ENCODE assay signal across 8 mouse cellular contexts in genomic region chr14:73324634-73325455, GRCm38 (mm10). TPM values are rescaled to one million over a fixed set of nuclear protein-coding genes. Genes with fewer than 3 reads are reported as not detected.
A peak's percentile ranks its signal among the peaks of the same experiment; 100 is the strongest.
DNase-seq lines count a peak whose midpoint lies in the region; ATAC-seq and TF ChIP-seq lines count a peak whose summit lies in the region.

No protein-coding gene starts in this region.

- peak overlapping the region; percentile 91 for H3K4me2 ChIP-seq in heart, embryonic 15.5 days

- H3K9ac ChIP-seq in heart, embryonic 15.5 days = peak overlapping the region; percentile 95

- TF ChIP-seq CTCF in bone marrow macrophage, adult 2 months (IDR thresholded peaks at IDR 0.05; ENCODE audit: low read depth, low read length) = no peak

- no peaks in the 10 kb centered on the region for H3K9me3 ChIP-seq in heart, embryonic 15.5 days (replicated peaks)

- 0 out of 2 replicates have a peak, but pooled peaks have one; percentile 30 for ATAC-seq in erythroid progenitor cell, adult 5-6 weeks (replicated peaks; ENCODE audit: low FRiP score, poor library complexity, severe bottlenecking)
- peak; percentile 50 for ATAC-seq in heart, embryonic 15.5 days (replicated peaks; ENCODE audit: insufficient number of reproducible peaks, insufficient read depth, low FRiP score, low read depth)

- under 1% methylated on average over 48 of the region's 55 CpGs for WGBS in heart, embryonic 15.5 days

- peak overlapping the region; percentile 75 for H3K4me3 ChIP-seq in bone marrow macrophage, adult 2 months (ENCODE audit: insufficient read depth, low read length)
- H3K4me3 ChIP-seq in heart, embryonic 15.5 days = peak overlapping the region; percentile 96

- H3K27ac ChIP-seq in bone marrow macrophage, adult 2 months (ENCODE audit: insufficient read depth, low read depth, low read length) = peak overlapping the region; percentile 83
- peak overlapping the region; percentile 95 for H3K27ac ChIP-seq in heart, embryonic 15.5 days

- DNase-seq in ES-CJ7 (ENCODE audit: low read depth, low spot score) = peak; percentile 34
- peak; percentile 55 for DNase-seq in kidney, postnatal 14 days
- peak; percentile 28 for DNase-seq in lung, postnatal 25 days (ENCODE audit: low spot score)
- DNase-seq in right cerebral cortex, postnatal 10 days (ENCODE audit: low spot score in 2 of 2) = peak; percentile 52
- DNase-seq in urinary bladder, postnatal 25 days (ENCODE audit: low spot score) = peak; percentile 29

- no peaks in the 10 kb centered on the region for H3K36me3 ChIP-seq in heart, embryonic 15.5 days

- 0 out of 2 replicates have a peak, but pooled peaks have one; percentile 33 for TF ChIP-seq POLR2A in bone marrow macrophage, adult 2 months (IDR thresholded peaks at IDR 0.05; ENCODE audit: borderline replicate concordance, low read depth, low read length)

- H3K4me1 ChIP-seq in bone marrow macrophage, adult 2 months (ENCODE audit: control insufficient read depth, insufficient read depth, low read length) = peaks cover 13% of the 10 kb centered on the region
- H3K4me1 ChIP-seq in heart, embryonic 15.5 days (replicated peaks) = peaks cover 13% of the 10 kb centered on the region

- no peaks in the 10 kb centered on the region for H3K27me3 ChIP-seq in heart, embryonic 15.5 days

RNA-seq across cellular contexts. Expression of gene Rb1, which starts 0.8 kb away (rescaled TPM):
- polyA plus RNA-seq in bone marrow macrophage, adult 2 months (2012; ENCODE audit: insufficient read depth, insufficient read length, missing spikeins) = 46.2 and 50.6 TPM in 2 replicates
- total RNA-seq in erythroid progenitor cell, adult 5-6 weeks (2015; ENCODE audit: low replicate concordance) = 466 and 515 TPM in 2 replicates
- total RNA-seq in erythroid progenitor cell, adult 5-6 weeks (2017; ENCODE audit: low replicate concordance) = 345 and 529 TPM in 2 replicates
- polyA plus RNA-seq in heart, embryonic 15.5 days (2015; fragmentation: Nextera tagmentation; extraction: Ambion mirVana) = 9.9 and 12.7 TPM in 2 replicates

Comparison
In these comparisons a context has a peak if more than half of its experiments do, and no peak if none do; other contexts are left out.
1. Peak in every context shown above with its lines: DNase-seq, ATAC-seq, H3K4me3 ChIP-seq and H3K27ac ChIP-seq.